Mouse (Mus musculus) hindbrain, embryonic 15.5 days (tissue): ENCODE results near the gene Swap70. TPM values are rescaled to one million over a fixed set of nuclear protein-coding genes. Genes with fewer than 3 reads are reported as not detected.

ENCODE experiments used
- ATAC-seq: fragments of 200-750 bp; cut with Nextera tagmentation; 2 replicates; pipeline ENCODE4 v1.8.0; 2017; ENCODE audit warnings: low read depth, moderate number of reproducible peaks, moderate TSS enrichment; ENCODE audit not compliant: low FRiP score
- H3K27ac ChIP-seq: fragments of 300-500 bp; sonication (generic); replicated peaks from 2 replicates; pipeline ENCODE4 v1.5.1; 2015; ENCODE audit warnings: mild to moderate bottlenecking, inconsistent platforms
- H3K27me3 ChIP-seq: fragments of 300-500 bp; sonication (generic); 2 replicates; pipeline ENCODE4 v1.6.1; 2015; ENCODE audit warnings: control low read depth, inconsistent platforms
- H3K36me3 ChIP-seq: fragments of 300-500 bp; sonication (generic); 2 replicates; pipeline ENCODE4 v1.6.1; 2015; ENCODE audit warnings: control low read depth, inconsistent platforms
- H3K4me1 ChIP-seq: fragments of 300-500 bp; sonication (generic); replicated peaks from 2 replicates; pipeline ENCODE4 v1.6.1; 2015; ENCODE audit warnings: control low read depth, inconsistent platforms
- H3K4me2 ChIP-seq: fragments of 300-500 bp; sonication (generic); 2 replicates; pipeline ENCODE4 v1.6.1; 2015; ENCODE audit warnings: moderate library complexity, mild to moderate bottlenecking, inconsistent platforms
- H3K4me3 ChIP-seq: fragments of 300-500 bp; sonication (generic); 2 replicates; pipeline ENCODE4 v1.5.1; 2015; ENCODE audit warnings: mild to moderate bottlenecking, inconsistent platforms
- H3K9ac ChIP-seq: fragments of 300-500 bp; sonication (generic); 2 replicates; pipeline ENCODE4 v1.6.1; 2015; ENCODE audit warnings: inconsistent platforms
- H3K9me3 ChIP-seq: fragments of 300-500 bp; sonication (generic); 2 replicates; pipeline ENCODE4 v1.6.1; 2016; ENCODE audit warnings: control low read depth, inconsistent platforms
- WGBS: fragments of 180-500 bp; shearing (Covaris S2); methylation state at CpG from one replicate; pipeline ENCODE4 v1.1.7; 2015; 5-methylcytosine and 5-hydroxymethylcytosine counted together
- polyA plus RNA-seq: library from polyadenylated mRNA; unstranded; fragments of >200 nt; fragmentation: Nextera tagmentation; extraction: Ambion mirVana; gene quantifications from 2 replicates; pipeline ENCODE4 v1.2.1, GENCODE M21; 2015

The Swap70 gene
- polyA plus RNA-seq: 10.1 and 11.1 TPM in 2 replicates

GRCm38 (mm10) chr7:110221586-110222481 is at the start of gene Swap70:
Swap70 (plus strand) TSS chr7:110221711.
- H3K4me3 ChIP-seq: peak within 1 kb of the TSS; percentile 72
- H3K4me2 ChIP-seq: peak within 1 kb of the TSS; percentile 96
- H3K27ac ChIP-seq: peak within 1 kb of the TSS; percentile 71
- H3K9ac ChIP-seq: peak within 1 kb of the TSS; percentile 67
- under 1% methylated on average over 67 of the region's 73 CpGs for WGBS
- no peaks in the 10 kb centered on the region for H3K36me3 ChIP-seq
- no peaks in the 10 kb centered on the region for H3K9me3 ChIP-seq
- H3K4me1 ChIP-seq: peaks cover 12% of the 10 kb centered on the region; the same call in 1 of the 2 replicates
- 0 out of 2 replicates have a peak, but pooled peaks cover 6% of the 10 kb centered on the region for H3K27me3 ChIP-seq
- ATAC-seq: peak; percentile 98

GRCm38 (mm10) chr7:110179208-110179607 is 42.3 kb upstream of the Swap70 start:
- Histone ChIP-seq H3K4me1 (no peaks in the 10 kb centered on the region), H3K4me3 (no peak overlapping the region), H3K27me3 (no peaks in the 10 kb centered on the region), H3K36me3 (no peaks in the 10 kb centered on the region), H3K9me3 (no peaks in the 10 kb centered on the region), H3K27ac (no peak overlapping the region), H3K4me2 (no peak overlapping the region), H3K9ac (no peak overlapping the region)
- ATAC-seq: no peak
- WGBS: 94% methylated on average over 7 of the region's 7 CpGs

GRCm38 (mm10) chr7:110180613-110181012 is 40.9 kb upstream of the Swap70 start:
- no peak for ATAC-seq
- H3K36me3 ChIP-seq: no peaks in the 10 kb centered on the region

GRCm38 (mm10) chr7:110181446-110181845 is 40.1 kb upstream of the Swap70 start:
- Histone ChIP-seq H3K27me3 (no peaks in the 10 kb centered on the region), H3K27ac (no peak overlapping the region), H3K9me3 (no peaks in the 10 kb centered on the region), H3K9ac (no peak overlapping the region), H3K4me3 (no peak overlapping the region), H3K36me3 (no peaks in the 10 kb centered on the region), H3K4me1 (no peaks in the 10 kb centered on the region), H3K4me2 (no peak overlapping the region)
- ATAC-seq: no peak
- 71% methylated on average over 8 of the region's 8 CpGs for WGBS

More at GRCm38 (mm10) chr7:110180613-110181012, 40.9 kb upstream of the Swap70 start:
- Histone ChIP-seq H3K4me1 (no peaks in the 10 kb centered on the region), H3K27me3 (no peaks in the 10 kb centered on the region), H3K9me3 (no peaks in the 10 kb centered on the region), H3K4me3 (no peak overlapping the region), H3K9ac (no peak overlapping the region), H3K4me2 (no peak overlapping the region), H3K27ac (no peak overlapping the region)

GRCm38 (mm10) chr7:110184608-110185007 is 36.9 kb upstream of the Swap70 start:
- no peaks in the 10 kb centered on the region for H3K9me3 ChIP-seq
- H3K27me3 ChIP-seq: no peaks in the 10 kb centered on the region
- ATAC-seq: no peak
- no peak overlapping the region for H3K4me3 ChIP-seq
- H3K4me2 ChIP-seq: no peak overlapping the region
- WGBS: 93% methylated on average over 3 of the region's 3 CpGs
- H3K27ac ChIP-seq: no peak overlapping the region
- H3K9ac ChIP-seq: no peak overlapping the region
- no peaks in the 10 kb centered on the region for H3K36me3 ChIP-seq
- no peaks in the 10 kb centered on the region for H3K4me1 ChIP-seq

GRCm38 (mm10) chr7:110189951-110190350 is 31.6 kb upstream of the Swap70 start:
- no peaks in the 10 kb centered on the region for H3K9me3 ChIP-seq
- no peak for ATAC-seq
- no peak overlapping the region for H3K4me3 ChIP-seq
- no peak overlapping the region for H3K27ac ChIP-seq
- H3K36me3 ChIP-seq: no peaks in the 10 kb centered on the region
- 60% methylated on average over 7 of the region's 7 CpGs for WGBS
- no peaks in the 10 kb centered on the region for H3K4me1 ChIP-seq
- H3K4me2 ChIP-seq: no peak overlapping the region
- H3K27me3 ChIP-seq: no peaks in the 10 kb centered on the region
- H3K9ac ChIP-seq: no peak overlapping the region

- Histone ChIP-seq H3K27ac (no peak overlapping the region), H3K27me3 (no peaks in the 10 kb centered on the region), H3K4me3 (no peak overlapping the region), H3K9ac (no peak overlapping the region), H3K9me3 (no peaks in the 10 kb centered on the region), H3K36me3 (no peaks in the 10 kb centered on the region), H3K4me2 (no peak overlapping the region), H3K4me1 (no peaks in the 10 kb centered on the region)
- 94% methylated on average over 3 of the region's 3 CpGs for WGBS
- no peak for ATAC-seq
Observed at GRCm38 (mm10) chr7:110193186-110193585, 28.3 kb upstream of the Swap70 start.

GRCm38 (mm10) chr7:110197176-110197575 is 24.3 kb upstream of the Swap70 start:
- H3K4me2 ChIP-seq: no peak overlapping the region
- H3K36me3 ChIP-seq: no peaks in the 10 kb centered on the region
- no peak overlapping the region for H3K27ac ChIP-seq
- H3K27me3 ChIP-seq: no peaks in the 10 kb centered on the region
- H3K4me3 ChIP-seq: no peak overlapping the region
- H3K9me3 ChIP-seq: no peaks in the 10 kb centered on the region
- 95% methylated on average over 7 of the region's 7 CpGs for WGBS
- ATAC-seq: no peak
- H3K4me1 ChIP-seq: no peaks in the 10 kb centered on the region
- no peak overlapping the region for H3K9ac ChIP-seq

- H3K4me1 ChIP-seq: no peaks in the 10 kb centered on the region
- ATAC-seq: no peak
- H3K9me3 ChIP-seq: no peaks in the 10 kb centered on the region; the same call in 1 of the 2 replicates
- H3K27ac ChIP-seq: no peak overlapping the region
- H3K27me3 ChIP-seq: no peaks in the 10 kb centered on the region
- H3K9ac ChIP-seq: no peak overlapping the region
- H3K4me3 ChIP-seq: no peak overlapping the region
- no peaks in the 10 kb centered on the region for H3K36me3 ChIP-seq
- WGBS: 94% methylated on average over 6 of the region's 6 CpGs
- H3K4me2 ChIP-seq: no peak overlapping the region
Observed at GRCm38 (mm10) chr7:110201933-110202332, 19.6 kb upstream of the Swap70 start.

- Histone ChIP-seq H3K36me3 (no peaks in the 10 kb centered on the region), H3K9me3 (no peaks in the 10 kb centered on the region; the same call in 1 of the 2 replicates), H3K9ac (no peak overlapping the region), H3K4me1 (no peaks in the 10 kb centered on the region), H3K4me2 (no peak overlapping the region), H3K4me3 (no peak overlapping the region), H3K27me3 (no peaks in the 10 kb centered on the region), H3K27ac (no peak overlapping the region)
- 93% methylated on average over 4 of the region's 4 CpGs for WGBS
- ATAC-seq: no peak
Observed at GRCm38 (mm10) chr7:110204208-110204607, 17.3 kb upstream of the Swap70 start.

- WGBS: 89% methylated on average over 6 of the region's 6 CpGs
- H3K9ac ChIP-seq: no peak overlapping the region
- no peak for ATAC-seq
Observed at GRCm38 (mm10) chr7:110208341-110208740, 13.2 kb upstream of the Swap70 start.

GRCm38 (mm10) chr7:110209422-110209821 is 12.1 kb upstream of the Swap70 start:
- no peak overlapping the region for H3K27ac ChIP-seq
- H3K4me2 ChIP-seq: no peak overlapping the region
- no peak overlapping the region for H3K4me3 ChIP-seq
- no peaks in the 10 kb centered on the region; the same call in 1 of the 2 replicates for H3K9me3 ChIP-seq
- no peak overlapping the region for H3K9ac ChIP-seq
- H3K4me1 ChIP-seq: no peaks in the 10 kb centered on the region
- 91% methylated on average over 6 of the region's 6 CpGs for whole genome bisulfite sequencing
- no peaks in the 10 kb centered on the region for H3K36me3 ChIP-seq
- ATAC-seq: no peak
- no peaks in the 10 kb centered on the region for H3K27me3 ChIP-seq

More at GRCm38 (mm10) chr7:110208341-110208740, 13.2 kb upstream of the Swap70 start:
- Histone ChIP-seq H3K9me3 (no peaks in the 10 kb centered on the region; the same call in 1 of the 2 replicates), H3K4me1 (no peaks in the 10 kb centered on the region), H3K4me3 (no peak overlapping the region), H3K27ac (no peak overlapping the region), H3K27me3 (no peaks in the 10 kb centered on the region), H3K36me3 (no peaks in the 10 kb centered on the region), H3K4me2 (no peak overlapping the region)
